Mouse (Mus musculus) midbrain, embryonic 16.5 days (tissue): ENCODE measurements around the gene Sirt2. TPM values are rescaled to one million over a fixed set of nuclear protein-coding genes. Genes with fewer than 3 reads are reported as not detected.

Source experiments
- polyA plus RNA-seq: library from polyadenylated mRNA; unstranded; fragments of >200 nt; fragmentation: Nextera tagmentation; extraction: Ambion mirVana; gene quantifications from 2 replicates; pipeline ENCODE4 v1.2.1, GENCODE M21; 2015

The Sirt2 gene
- polyA plus RNA-seq, 1 experiment from 2014 or later = 117 TPM

Other genes with a start within 250 kb of the Sirt2 start
- gene Ifnl3, start 243.9 kb upstream of the Sirt2 start, polyA plus RNA-seq = not detected in 2 replicates
- gene Sycn, start 225.8 kb upstream of the Sirt2 start, polyA plus RNA-seq = not detected in 2 replicates
- gene Nccrp1, start 219.5 kb upstream of the Sirt2 start, polyA plus RNA-seq = 0.15 TPM in 1 of 2 replicates, not detected in the other
- 20.2 and 20.4 TPM in 2 replicates for gene Samd4b, start 168.6 kb upstream of the Sirt2 start, polyA plus RNA-seq
- 18.1 and 19.1 TPM in 2 replicates for gene Pak4, start 168.6 kb upstream of the Sirt2 start, polyA plus RNA-seq
- gene Acp7, start 135.4 kb upstream of the Sirt2 start, polyA plus RNA-seq = 0.26 TPM in 1 of 2 replicates, not detected in the other
- gene Fbxo27, start 73.9 kb upstream of the Sirt2 start, polyA plus RNA-seq = 15.1 and 17.3 TPM in 2 replicates
- gene Fbxo17, start 49.9 kb upstream of the Sirt2 start, polyA plus RNA-seq = 3.2 and 5.2 TPM in 2 replicates
- 95.8 and 99.4 TPM in 2 replicates for gene Mrps12, start 24.9 kb upstream of the Sirt2 start, polyA plus RNA-seq
- 15.6 and 16.4 TPM in 2 replicates for gene Sars2, start 24.7 kb upstream of the Sirt2 start, polyA plus RNA-seq
- gene Ccer2, start 10.6 kb upstream of the Sirt2 start, polyA plus RNA-seq = 0.61 and 0.95 TPM in 2 replicates
- 52.0 and 64.7 TPM in 2 replicates for gene Nfkbib, start 777 bp downstream of the Sirt2 start, polyA plus RNA-seq
- gene Rinl, start 22.2 kb downstream of the Sirt2 start, polyA plus RNA-seq = 2.2 and 2.9 TPM in 2 replicates
- 134 and 152 TPM in 2 replicates for gene Hnrnpl, start 41.8 kb downstream of the Sirt2 start, polyA plus RNA-seq
- 86.6 and 96.4 TPM in 2 replicates for gene Ech1, start 58.5 kb downstream of the Sirt2 start, polyA plus RNA-seq
- 5.7 and 5.9 TPM in 2 replicates for gene Lgals4, start 67.1 kb downstream of the Sirt2 start, polyA plus RNA-seq
- 6.7 and 10.3 TPM in 2 replicates for gene Lgals7, start 97.1 kb downstream of the Sirt2 start, polyA plus RNA-seq
- gene Capn12, start 114.7 kb downstream of the Sirt2 start, polyA plus RNA-seq = 0.40 and 0.57 TPM in 2 replicates
- 132 and 133 TPM in 2 replicates for gene Actn4, start 195.6 kb downstream of the Sirt2 start, polyA plus RNA-seq
- gene Eif3k, start 215.1 kb downstream of the Sirt2 start, polyA plus RNA-seq = 279 TPM in 2 replicates
- 11.8 and 13.2 TPM in 2 replicates for gene Map4k1, start 215.3 kb downstream of the Sirt2 start, polyA plus RNA-seq